Mouse (Mus musculus) testis, adult 2 months (tissue): ENCODE measurements around the gene Myoz1.

Experiments used
- CTCF ChIP-seq: fragments of 200-500 bp; IDR thresholded peaks from 2 replicates; pipeline ENCODE4 v1.5.1; 2012; ENCODE audit warnings: low read depth, mild to moderate bottlenecking, inconsistent platforms, low read length, moderate library complexity; ENCODE audit not compliant: control insufficient read depth, insufficient read depth, insufficient replicate concordance
- POLR2A ChIP-seq: fragments of 200-500 bp; IDR thresholded peaks from 2 replicates; pipeline ENCODE4 v1.6.1; 2012; ENCODE audit warnings: low read depth, mild to moderate bottlenecking, inconsistent platforms, low read length, moderate library complexity; ENCODE audit not compliant: control insufficient read depth

DNA sequence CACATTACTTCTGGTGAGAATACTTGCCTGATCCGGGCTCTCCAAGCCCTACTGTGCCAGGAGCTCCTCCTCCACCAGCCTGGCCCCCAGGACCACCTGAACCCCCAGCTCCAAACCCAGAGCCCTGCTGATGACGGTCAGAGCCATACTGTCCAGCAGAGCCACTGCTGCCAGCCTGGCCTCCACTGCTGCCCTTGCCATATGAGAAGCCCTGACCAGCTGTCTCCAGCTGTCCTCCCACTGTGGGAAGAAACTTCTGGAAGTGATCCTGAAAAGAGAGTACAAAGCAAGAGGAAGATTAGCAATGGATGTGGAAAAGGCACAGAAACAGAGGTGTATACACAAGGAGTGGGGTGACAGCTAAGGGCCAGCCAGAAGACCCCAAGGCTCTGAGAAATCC lies 5.3 kb downstream of the Myoz1 start:
- TF ChIP-seq CTCF: no peak
- no peak for TF ChIP-seq POLR2A
